Mouse (Mus musculus) 3T3-L1 (cell line): ENCODE measurements around the gene Nmur1.

ENCODE experiments used
- DNase-seq: peaks from one replicate; pipeline ENCODE4 v3.0.0-alpha.2; 2015; ENCODE audit warnings: low read depth, low spot score

The Nmur1 gene

GRCm38 (mm10) chr1:86359798-86360179 is 66.2 kb downstream of the Nmur1 start:
- DNase-seq, result peak; percentile 61

GRCm38 (mm10) chr1:86358906-86359797 is 66.9 kb downstream of the Nmur1 start, which contains the start of gene Ncl:
Gene Ncl, minus strand, starts transcription at chr1:86359400.
- peak; percentile 98 for DNase-seq

GRCm38 (mm10) chr1:86358229-86358905 is 67.7 kb downstream of the Nmur1 start:
- DNase-seq, result no peak

- no peak for DNase-seq
Measured at GRCm38 (mm10) chr1:86354186-86354585, 71.8 kb downstream of the Nmur1 start.

- DNase-seq, result no peak
Measured at GRCm38 (mm10) chr1:86350576-86350975, 75.5 kb downstream of the Nmur1 start.

DNA sequence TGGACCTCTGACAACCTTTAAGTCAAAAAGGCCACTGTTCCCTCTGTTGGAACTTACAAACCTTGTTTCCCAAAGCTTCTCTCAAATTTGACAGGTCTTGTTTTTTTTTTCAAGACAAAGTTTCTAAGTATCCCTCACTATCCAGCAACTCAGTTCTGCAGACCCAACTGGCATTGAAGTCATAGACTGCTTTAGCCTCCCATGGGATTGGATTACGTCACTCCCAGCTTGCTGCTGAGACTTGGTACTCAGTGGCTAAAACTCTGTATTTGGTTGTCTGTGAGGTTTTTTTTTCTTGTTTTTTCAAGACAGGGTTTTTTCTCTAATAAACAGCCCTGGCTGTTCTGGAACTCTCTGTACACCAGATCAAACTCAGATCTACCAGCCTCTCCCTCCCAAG is 76.3 kb downstream of the Nmur1 start:
- peak; percentile 40 for DNase-seq

GRCm38 (mm10) chr1:86349201-86349600 is 76.8 kb downstream of the Nmur1 start:
- DNase-seq, result no peak

DNA sequence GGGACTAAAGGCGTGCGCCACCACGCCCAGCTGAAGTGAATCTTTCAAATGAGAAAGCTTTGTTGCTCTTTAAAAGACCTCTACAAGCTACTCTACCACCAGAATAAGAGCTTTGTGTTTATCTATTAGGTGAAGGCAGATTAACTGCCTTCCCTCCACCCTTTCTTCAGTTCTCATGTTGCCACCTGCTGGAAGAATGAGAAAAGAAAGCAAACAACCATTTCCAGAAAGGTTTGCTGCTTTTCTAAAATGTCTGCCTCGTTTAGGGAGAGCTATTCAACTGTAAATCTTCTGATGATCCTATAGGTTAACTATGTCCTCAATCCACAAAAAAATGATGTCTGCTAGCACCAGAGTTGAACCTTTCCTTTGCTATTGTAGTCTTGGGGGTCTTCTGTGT is 77.2 kb downstream of the Nmur1 start:
- peak; percentile 45 for DNase-seq

- DNase-seq, result no peak
Measured at GRCm38 (mm10) chr1:86348083-86348482, 77.9 kb downstream of the Nmur1 start.

- DNase-seq, result no peak
Measured at GRCm38 (mm10) chr1:86347716-86348045, 78.3 kb downstream of the Nmur1 start.

DNA sequence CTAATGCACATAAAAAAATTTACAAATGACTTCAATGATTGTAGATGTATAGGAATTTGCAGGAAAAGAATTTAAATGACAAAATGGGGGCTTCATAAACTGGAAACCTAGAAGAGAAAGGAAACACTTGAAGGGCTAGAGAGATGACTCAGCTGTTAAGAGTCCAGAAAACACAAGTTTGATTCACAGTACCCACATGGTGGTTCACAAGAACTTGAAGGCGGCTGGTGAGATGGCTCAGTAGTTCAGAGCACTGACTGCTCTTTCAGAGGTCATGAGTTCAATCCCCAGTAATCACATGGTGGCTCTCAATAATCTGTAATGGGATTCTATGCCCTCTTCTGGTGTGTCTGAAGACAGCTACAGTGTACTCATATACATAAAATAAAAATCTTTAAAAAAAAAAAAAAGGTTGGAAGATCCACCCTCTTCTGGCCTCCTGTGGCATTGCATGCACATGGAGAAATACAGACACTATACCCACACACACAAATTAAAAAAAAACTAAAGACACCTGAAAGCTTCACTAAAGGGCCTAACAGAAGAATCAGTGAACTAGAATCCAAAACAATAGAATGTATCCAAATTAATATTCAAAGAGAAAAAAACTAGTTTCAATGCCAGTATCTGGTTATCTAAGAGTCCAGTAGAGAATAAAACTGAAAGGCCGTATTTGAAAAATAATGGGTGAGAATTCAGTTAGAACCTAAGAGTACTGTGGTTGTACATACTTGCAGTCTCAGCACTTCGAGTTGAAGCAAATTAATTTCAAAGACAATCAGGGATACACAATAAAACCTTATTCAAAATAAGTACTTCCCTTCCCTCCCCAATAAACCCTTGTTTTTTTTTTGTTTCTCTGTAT is 78.9 kb downstream of the Nmur1 start:
- peak; percentile 61 for DNase-seq

DNA sequence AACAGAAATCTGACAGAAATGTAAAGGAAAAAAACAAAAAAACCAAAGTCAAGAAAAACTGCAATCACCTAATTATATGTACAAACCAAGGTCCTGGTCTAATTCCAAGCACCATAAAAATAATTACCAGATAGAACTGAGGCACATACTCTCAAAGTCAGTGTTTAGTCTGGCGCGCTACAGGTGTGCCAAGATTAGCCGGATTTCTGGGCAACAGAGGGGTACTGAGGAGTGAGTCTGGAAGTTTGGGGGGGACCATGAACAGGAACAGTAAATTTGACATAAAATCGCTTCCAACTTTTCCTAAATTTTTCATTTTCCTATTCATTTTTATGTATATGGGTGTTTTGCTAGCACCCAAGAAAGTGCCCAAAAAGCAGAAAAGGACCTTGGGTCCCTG is 80.1 kb downstream of the Nmur1 start:
- no peak for DNase-seq

- no peak for DNase-seq
Measured at GRCm38 (mm10) chr1:86345069-86345468, 81.0 kb downstream of the Nmur1 start.

- peak; percentile 35 for DNase-seq
Measured at GRCm38 (mm10) chr1:86343969-86344861, 81.8 kb downstream of the Nmur1 start.

DNA sequence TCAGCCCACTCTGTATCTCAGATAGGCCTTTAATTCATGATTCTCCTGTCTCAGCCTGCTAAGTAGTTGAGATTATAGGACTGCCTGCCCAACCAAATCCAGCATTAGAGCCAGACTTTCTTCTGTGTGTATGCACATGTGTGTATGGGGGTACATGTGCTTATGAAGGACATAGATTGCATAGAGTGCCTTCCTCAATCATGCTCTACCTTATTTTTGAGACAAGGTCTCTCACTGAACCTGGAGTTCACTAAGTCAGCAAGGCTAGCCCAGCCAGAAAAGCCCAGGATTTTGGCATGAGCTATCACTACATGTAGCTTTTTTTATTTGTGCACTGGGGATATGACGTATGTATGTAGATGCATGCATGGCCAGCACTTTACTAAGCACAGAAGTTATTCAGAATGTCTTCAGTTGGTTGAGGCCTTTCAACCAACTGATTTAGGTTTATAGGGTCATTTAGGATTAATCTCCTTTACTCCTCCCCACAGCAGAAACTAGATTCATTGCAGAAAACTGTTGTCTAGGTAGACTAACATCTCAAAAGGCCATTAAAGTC is 82.9 kb downstream of the Nmur1 start:
- DNase-seq, result no peak

DNA sequence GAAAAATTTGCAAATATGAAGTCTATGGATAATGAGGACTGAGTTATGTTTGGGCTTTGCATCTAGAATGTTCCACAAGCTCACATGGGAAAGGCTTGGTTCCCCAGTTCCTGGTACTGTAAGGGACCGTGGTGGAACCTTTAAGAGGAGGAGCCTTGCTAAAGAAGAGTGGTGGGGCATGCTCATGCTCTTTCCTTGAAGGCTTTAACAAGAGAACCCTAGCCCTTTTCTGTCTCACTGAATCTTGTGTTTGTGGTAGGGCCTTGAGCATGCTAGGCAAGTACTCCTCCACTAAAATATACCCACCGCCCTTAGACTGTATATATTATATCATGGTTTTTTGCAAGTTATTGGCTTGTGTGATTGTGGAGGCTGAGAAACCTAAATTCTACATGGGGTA is 83.7 kb downstream of the Nmur1 start:
- DNase-seq, result no peak

GRCm38 (mm10) chr1:86341096-86341495 is 84.9 kb downstream of the Nmur1 start:
- DNase-seq, result peak; percentile 57

DNA sequence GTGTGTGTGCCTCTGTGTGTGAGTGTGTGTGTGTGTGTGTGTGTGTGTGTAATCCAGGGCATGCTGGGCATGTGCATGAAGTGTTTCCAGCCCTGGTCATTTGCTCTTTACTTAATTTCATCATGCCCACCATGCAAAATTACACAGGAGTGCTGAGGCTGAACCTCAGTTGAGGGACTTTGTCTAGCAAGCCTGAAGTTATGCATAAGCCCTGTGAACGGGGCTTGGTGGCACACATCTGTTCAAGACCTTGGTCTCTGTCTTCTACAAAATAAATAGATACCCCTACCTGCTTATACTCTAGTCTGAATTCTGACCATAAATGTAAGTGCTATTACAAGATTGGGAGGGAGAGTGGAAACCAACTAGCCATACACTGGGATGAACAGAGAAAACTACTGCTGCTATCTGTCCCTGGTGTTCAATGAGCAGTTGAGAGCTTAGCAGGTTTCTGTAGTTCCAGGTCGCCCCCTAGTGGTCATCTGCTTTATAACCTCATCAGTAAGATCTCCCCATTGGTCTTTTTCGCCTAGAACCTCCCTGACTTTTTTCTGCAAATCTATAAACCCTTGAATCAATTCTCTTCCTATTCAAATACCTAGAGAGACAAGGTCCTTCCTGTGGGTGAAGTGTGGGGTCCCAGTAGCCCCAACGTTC is 86.7 kb downstream of the Nmur1 start:
- DNase-seq, result peak; percentile 94

- DNase-seq, result no peak
Measured at GRCm38 (mm10) chr1:86336330-86336729, 89.7 kb downstream of the Nmur1 start.
